Mouse (Mus musculus): Measurements from ENCODE around the gene Frmpd3. TPM values are rescaled to one million over a fixed set of nuclear protein-coding genes. Genes with fewer than 3 reads are reported as not detected.
"Not testable (repeated sequence)": the region's sequence is repeated elsewhere in the genome, so short reads cannot be mapped to it uniquely, and the experiment has no call there.

Gene Frmpd3
- total RNA-seq (2021), result 10 to 100 TPM; 16.9 to 19.8 TPM

- DNase-seq (ENCODE audit: extremely low spot score in 1 of 2, low spot score in 2 of 2), result peak in 1 of 2 experiments; percentile 20
- intact Hi-C loops (cut with DNase I), result no loop called here
Observed at GRCm38 (mm10) chrX:140341656-140342392, at the start of gene Frmpd3. Gene Frmpd3, plus strand, starts transcription at chrX:140342263.

- intact Hi-C loops (cut with DNase I), result no loop called here
- no peak for DNase-seq (ENCODE audit: extremely low spot score in 1 of 2, low spot score in 2 of 2)
Observed at GRCm38 (mm10) chrX:140303731-140304130, 38.3 kb upstream of the Frmpd3 start.

- no peak for DNase-seq (ENCODE audit: extremely low spot score in 1 of 2, low spot score in 2 of 2)
Observed at GRCm38 (mm10) chrX:140305652-140306051, 36.4 kb upstream of the Frmpd3 start.

GRCm38 (mm10) chrX:140317931-140318330 is 24.1 kb upstream of the Frmpd3 start:
- intact Hi-C loops (cut with DNase I), result no loop called here
- DNase-seq (ENCODE audit: extremely low spot score in 1 of 2, low spot score in 2 of 2), result no peak

More at GRCm38 (mm10) chrX:140305652-140306051, 36.4 kb upstream of the Frmpd3 start:
- intact Hi-C loops (cut with DNase I), result no loop called here

GRCm38 (mm10) chrX:140319131-140319530 is 22.9 kb upstream of the Frmpd3 start:
- intact Hi-C loops (cut with DNase I), result no loop called here
- DNase-seq (ENCODE audit: extremely low spot score in 1 of 2, low spot score in 2 of 2), result no peak

- DNase-seq (ENCODE audit: extremely low spot score in 1 of 2, low spot score in 2 of 2); intact Hi-C loops (cut with DNase I): not testable (repeated sequence)
Observed at GRCm38 (mm10) chrX:140320671-140321070, 21.4 kb upstream of the Frmpd3 start.

GRCm38 (mm10) chrX:140342393-140343163 is 515 bp downstream of the Frmpd3 start:
- peak in 1 of 2 experiments; percentile 15 for DNase-seq (ENCODE audit: extremely low spot score in 1 of 2, low spot score in 2 of 2)
- intact Hi-C loops (cut with DNase I), result no loop called here

- DNase-seq (ENCODE audit: extremely low spot score in 1 of 2, low spot score in 2 of 2), result no peak
- intact Hi-C loops (cut with DNase I), result no loop called here
Observed at GRCm38 (mm10) chrX:140375628-140376027, 33.6 kb downstream of the Frmpd3 start.

- intact Hi-C loops (cut with DNase I), result no loop called here
- no peak for DNase-seq (ENCODE audit: extremely low spot score in 1 of 2, low spot score in 2 of 2)
Observed at GRCm38 (mm10) chrX:140399986-140400385, 57.9 kb downstream of the Frmpd3 start.

GRCm38 (mm10) chrX:140402904-140403303 is 60.8 kb downstream of the Frmpd3 start:
- no peak for DNase-seq (ENCODE audit: extremely low spot score in 1 of 2, low spot score in 2 of 2)
- intact Hi-C loops (cut with DNase I), result no loop called here

GRCm38 (mm10) chrX:140406079-140406478 is 64.0 kb downstream of the Frmpd3 start:
- DNase-seq (ENCODE audit: extremely low spot score in 1 of 2, low spot score in 2 of 2), result no peak
- intact Hi-C loops (cut with DNase I), result no loop called here

GRCm38 (mm10) chrX:140406501-140406900 is 64.4 kb downstream of the Frmpd3 start:
- intact Hi-C loops (cut with DNase I), result no loop called here
- no peak for DNase-seq (ENCODE audit: extremely low spot score in 1 of 2, low spot score in 2 of 2)

- intact Hi-C loops (cut with DNase I), result no loop called here
- no peak for DNase-seq (ENCODE audit: extremely low spot score in 1 of 2, low spot score in 2 of 2)
Observed at GRCm38 (mm10) chrX:140407593-140407992, 65.5 kb downstream of the Frmpd3 start.

GRCm38 (mm10) chrX:140418467-140418866 is 76.4 kb downstream of the Frmpd3 start:
- intact Hi-C loops (cut with DNase I), result no loop called here
- no peak for DNase-seq (ENCODE audit: extremely low spot score in 1 of 2, low spot score in 2 of 2)

- intact Hi-C loops (cut with DNase I), result no loop called here
- DNase-seq (ENCODE audit: extremely low spot score in 1 of 2, low spot score in 2 of 2), result no peak
Observed at GRCm38 (mm10) chrX:140427124-140427523, 85.1 kb downstream of the Frmpd3 start.

- DNase-seq (ENCODE audit: extremely low spot score in 1 of 2, low spot score in 2 of 2), result no peak
- intact Hi-C loops (cut with DNase I), result no loop called here
Observed at GRCm38 (mm10) chrX:140428252-140428651, 86.2 kb downstream of the Frmpd3 start.

- no peak for DNase-seq (ENCODE audit: extremely low spot score in 1 of 2, low spot score in 2 of 2)
- intact Hi-C loops (cut with DNase I), result no loop called here
Observed at GRCm38 (mm10) chrX:140429985-140430384, 87.9 kb downstream of the Frmpd3 start.

GRCm38 (mm10) chrX:140430506-140430905 is 88.4 kb downstream of the Frmpd3 start:
- intact Hi-C loops (cut with DNase I), result no loop called here
- DNase-seq (ENCODE audit: extremely low spot score in 1 of 2, low spot score in 2 of 2), result no peak

GRCm38 (mm10) chrX:140431981-140432380 is 89.9 kb downstream of the Frmpd3 start:
- intact Hi-C loops (cut with DNase I), result no loop called here
- no peak for DNase-seq (ENCODE audit: extremely low spot score in 1 of 2, low spot score in 2 of 2)

- intact Hi-C loops (cut with DNase I), result no loop called here
- DNase-seq (ENCODE audit: extremely low spot score in 1 of 2, low spot score in 2 of 2), result no peak
Observed at GRCm38 (mm10) chrX:140432786-140433185, 90.7 kb downstream of the Frmpd3 start.
